ENCODE assay signal across 13 mouse cellular contexts in the genomic region with DNA sequence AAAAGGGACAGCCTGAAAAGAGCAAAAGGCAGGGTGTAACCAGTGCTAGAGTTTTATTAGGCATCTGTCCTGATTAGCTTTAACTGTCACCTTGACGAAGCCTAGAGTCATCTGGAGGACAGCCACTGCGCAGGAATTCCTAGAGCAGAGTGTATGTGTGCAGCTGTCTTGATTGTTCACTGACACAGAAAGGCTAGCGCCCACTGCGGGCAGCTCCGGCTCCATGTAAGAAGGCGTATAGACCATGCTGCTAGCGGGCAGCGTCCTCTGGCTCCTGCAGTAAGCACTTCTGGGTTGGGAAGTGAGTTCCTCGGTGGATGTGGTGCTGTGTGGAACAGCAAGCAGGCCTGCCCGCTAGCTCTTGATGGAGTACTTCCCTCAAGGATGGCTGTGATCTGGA.
A peak's percentile ranks its signal among the peaks of the same experiment; 100 is the strongest.
DNase-seq lines count a peak whose midpoint lies in the region; ATAC-seq and TF ChIP-seq lines count a peak whose summit lies in the region.
"Had no signal": no experiment of that assay in that cellular context is flagged by ENCODE, and none has a peak within 500 bp of the region (broad histone marks: within the 10 kb centered on the region; RNA-seq: fewer than 3 reads in every experiment).

No protein-coding gene starts in this region.

- peak; percentile 29 for DNase-seq in kidney, postnatal 10 days
- DNase-seq in kidney, adult 2 months, result no peak
- no peak for DNase-seq in embryonic facial prominence, embryonic 10.5 days (ENCODE audit: low spot score)
- DNase-seq in heart, postnatal 0 days (ENCODE audit: low spot score), result peak; percentile 70
- DNase-seq in midbrain, postnatal 0 days (ENCODE audit: low spot score), result peak; percentile 43
- DNase-seq in urinary bladder, postnatal 14 days (ENCODE audit: low spot score), result no peak
- DNase-seq: adrenal gland, adult 8-10 months; cerebellum, postnatal 25 days; gastrocnemius, adult 2 months; kidney, postnatal 14 days; left cerebral cortex, postnatal 4 days; right cerebral cortex, postnatal 4 days had no signal

- WGBS in kidney, adult 2 months, result 83% methylated on average over 10 of the region's 10 CpGs
- WGBS in embryonic facial prominence, embryonic 10.5 days, result 76% methylated on average over 10 of the region's 10 CpGs
- WGBS in heart, postnatal 0 days, result 40% methylated on average over 10 of the region's 10 CpGs
- WGBS in midbrain, postnatal 0 days, result 81% methylated on average over 10 of the region's 10 CpGs

- H3K27me3 ChIP-seq in kidney, adult 2 months (replicated peaks; ENCODE audit: control insufficient read depth, insufficient read depth, low read length), result no peaks in the 10 kb centered on the region
- no peaks in the 10 kb centered on the region for H3K27me3 ChIP-seq in embryonic facial prominence, embryonic 10.5 days (replicated peaks; ENCODE audit: low read depth, poor library complexity, severe bottlenecking)
- no peaks in the 10 kb centered on the region for H3K27me3 ChIP-seq in heart, postnatal 0 days (ENCODE audit: control insufficient read depth, insufficient read depth, low read length)
- H3K27me3 ChIP-seq in midbrain, postnatal 0 days (ENCODE audit: insufficient read depth, low read length), result no peaks in the 10 kb centered on the region

- H3K9me3 ChIP-seq in embryonic facial prominence, embryonic 10.5 days, result no peaks in the 10 kb centered on the region
- H3K9me3 ChIP-seq in heart, postnatal 0 days (replicated peaks; ENCODE audit: control insufficient read depth, low read length), result no peaks in the 10 kb centered on the region
- H3K9me3 ChIP-seq in midbrain, postnatal 0 days (ENCODE audit: low read length), result no peaks in the 10 kb centered on the region

- H3K36me3 ChIP-seq in kidney, adult 2 months (ENCODE audit: control insufficient read depth, insufficient read depth, low read length), result no peaks in the 10 kb centered on the region
- no peaks in the 10 kb centered on the region for H3K36me3 ChIP-seq in embryonic facial prominence, embryonic 10.5 days (replicated peaks)
- no peaks in the 10 kb centered on the region for H3K36me3 ChIP-seq in heart, postnatal 0 days (replicated peaks; ENCODE audit: control insufficient read depth, insufficient read depth, low read length)
- no peaks in the 10 kb centered on the region for H3K36me3 ChIP-seq in midbrain, postnatal 0 days (ENCODE audit: insufficient read depth, low read length)

- H3K27ac ChIP-seq in kidney, adult 2 months (ENCODE audit: insufficient read depth, low read depth, low read length), result no peak overlapping the region
- peak overlapping the region; percentile 66 for H3K27ac ChIP-seq in embryonic facial prominence, embryonic 10.5 days (replicated peaks)
- H3K27ac ChIP-seq in heart, postnatal 0 days (ENCODE audit: low read depth), result peak overlapping the region; percentile 74
- peak overlapping the region; percentile 26; the same call in 1 of the 2 replicates for H3K27ac ChIP-seq in midbrain, postnatal 0 days (ENCODE audit: low read depth, low read length)
- H3K27ac ChIP-seq: gastrocnemius, adult 2 months had no signal

- H3K4me2 ChIP-seq in heart, postnatal 0 days (ENCODE audit: low read depth, low read length), result no peak overlapping the region
- H3K4me2 ChIP-seq in midbrain, postnatal 0 days (ENCODE audit: low read depth, low read length, poor library complexity, severe bottlenecking), result no peak overlapping the region

- TF ChIP-seq POLR2A in kidney, adult 2 months (IDR thresholded peaks at IDR 0.05; ENCODE audit: low read depth, low read length), result no peak

- H3K4me1 ChIP-seq in kidney, adult 2 months (ENCODE audit: control insufficient read depth, insufficient read depth, low read length), result peaks cover 18% of the 10 kb centered on the region
- peaks cover 61% of the 10 kb centered on the region for H3K4me1 ChIP-seq in embryonic facial prominence, embryonic 10.5 days
- H3K4me1 ChIP-seq in heart, postnatal 0 days (ENCODE audit: control insufficient read depth, insufficient read depth), result peaks cover 37% of the 10 kb centered on the region
- H3K4me1 ChIP-seq in midbrain, postnatal 0 days (ENCODE audit: insufficient read depth, low read length), result peaks cover 11% of the 10 kb centered on the region

- no peak for TF ChIP-seq EP300 in heart, postnatal 0 days (IDR thresholded peaks at IDR 0.05; ENCODE audit: low read depth)

- no peak overlapping the region for H3K9ac ChIP-seq in heart, postnatal 0 days (replicated peaks; ENCODE audit: low read depth, low read length)
- no peak overlapping the region for H3K9ac ChIP-seq in midbrain, postnatal 0 days (replicated peaks; ENCODE audit: low read length, poor library complexity, severe bottlenecking)

- ATAC-seq in heart, postnatal 0 days (ENCODE audit: insufficient read depth, low read depth), result peak; percentile 81
- ATAC-seq in midbrain, postnatal 0 days (ENCODE audit: low FRiP score), result peak; percentile 66; the same call in 1 of the 2 replicates
- no peak for ATAC-seq in megakaryocyte-erythroid progenitor cell, adult 5-6 weeks (replicated peaks; ENCODE audit: low FRiP score, low TSS enrichment, poor library complexity, severe bottlenecking)

- no peak overlapping the region for H3K4me3 ChIP-seq in kidney, adult 2 months (ENCODE audit: insufficient read depth, low read depth, low read length)
- H3K4me3 ChIP-seq in embryonic facial prominence, embryonic 10.5 days, result no peak overlapping the region
- H3K4me3 ChIP-seq in heart, postnatal 0 days (ENCODE audit: low read depth, low read length), result no peak overlapping the region
- no peak overlapping the region for H3K4me3 ChIP-seq in midbrain, postnatal 0 days (ENCODE audit: low read depth, low read length)
- H3K4me3 ChIP-seq: gastrocnemius, adult 2 months had no signal

- TF ChIP-seq CTCF in kidney, adult 2 months (conservative IDR thresholded peaks at IDR 0.05; ENCODE audit: insufficient read depth, insufficient read length, low read depth, low read length), result no peak
- TF ChIP-seq CTCF in heart, postnatal 0 days (IDR thresholded peaks at IDR 0.05; ENCODE audit: low read depth), result peak; percentile 49
- TF ChIP-seq CTCF in midbrain, postnatal 0 days (IDR thresholded peaks at IDR 0.05), result no peak

Comparison
In these comparisons a context has a peak if more than half of its experiments do, and no peak if none do; other contexts are left out.
1. DNase-seq: peak in kidney, postnatal 10 days (single experiment), heart, postnatal 0 days (single experiment) and midbrain, postnatal 0 days (single experiment); none in kidney, adult 2 months (single experiment), embryonic facial prominence, embryonic 10.5 days (single experiment) and urinary bladder, postnatal 14 days (single experiment).